Mouse (Mus musculus): ENCODE data around the gene Filip1l. TPM values are rescaled to one million over a fixed set of nuclear protein-coding genes. Genes with fewer than 3 reads are reported as not detected.

Gene Filip1l
- polyA plus RNA-seq, 1 experiment: 12.1 TPM

DNA sequence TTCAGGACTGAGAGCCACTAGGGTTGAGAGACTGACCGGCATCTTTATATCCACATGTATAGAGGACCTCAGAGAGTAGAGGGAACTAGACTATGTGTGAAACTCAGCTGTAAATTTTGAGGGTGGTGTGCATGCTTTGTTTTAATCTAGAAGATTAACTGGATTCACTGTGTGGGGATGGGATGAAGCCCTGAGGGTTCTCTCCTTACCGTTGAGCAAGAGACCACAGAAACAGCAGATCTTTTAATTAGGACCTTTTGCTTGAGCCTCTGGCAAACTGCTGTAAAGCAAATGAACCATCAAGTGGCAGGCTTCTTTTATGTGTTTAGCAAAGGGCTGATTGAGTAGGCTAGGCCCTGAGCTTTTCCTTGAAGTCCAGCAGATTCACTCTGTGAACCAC lies 103.1 kb downstream of the Filip1l start:
- no peaks in the 10 kb centered on the region for H3K79me2 ChIP-seq (ENCODE audit: control insufficient read depth, insufficient read depth)
- no peaks in the 10 kb centered on the region for H3K27me3 ChIP-seq (ENCODE audit: control insufficient read depth, insufficient read depth, insufficient read length)
- TF ChIP-seq MYOD1 (IDR thresholded peaks at IDR 0.05; ENCODE audit: control insufficient read depth in 1 of 3, insufficient read length in 2 of 3, low read depth in 2 of 3) (no peak), TCF12 (IDR thresholded peaks at IDR 0.05; ENCODE audit: insufficient read depth, poor library complexity, severe bottlenecking) (no peak), E2F4 (IDR thresholded peaks at IDR 0.05; ENCODE audit: insufficient read depth) (no peak), POLR2AphosphoS2 (IDR thresholded peaks at IDR 0.05; ENCODE audit: insufficient read length, low read depth) (no peak), TCF3 (IDR thresholded peaks at IDR 0.05; ENCODE audit: insufficient read length, low read depth) (no peak), MYOG (IDR thresholded peaks at IDR 0.05; ENCODE audit: control insufficient read depth in 1 of 3, insufficient read depth in 1 of 3, insufficient read length in 2 of 3, low read depth in 2 of 3) (no peak)
- H3K4me2 ChIP-seq (ENCODE audit: low read depth): no peak overlapping the region
- H3K36me3 ChIP-seq (ENCODE audit: control insufficient read depth, insufficient read depth): no peaks in the 10 kb centered on the region
- no peak overlapping the region for H3K4me3 ChIP-seq
- H3ac ChIP-seq (ENCODE audit: control insufficient read depth, insufficient read length): no peak overlapping the region

DNA sequence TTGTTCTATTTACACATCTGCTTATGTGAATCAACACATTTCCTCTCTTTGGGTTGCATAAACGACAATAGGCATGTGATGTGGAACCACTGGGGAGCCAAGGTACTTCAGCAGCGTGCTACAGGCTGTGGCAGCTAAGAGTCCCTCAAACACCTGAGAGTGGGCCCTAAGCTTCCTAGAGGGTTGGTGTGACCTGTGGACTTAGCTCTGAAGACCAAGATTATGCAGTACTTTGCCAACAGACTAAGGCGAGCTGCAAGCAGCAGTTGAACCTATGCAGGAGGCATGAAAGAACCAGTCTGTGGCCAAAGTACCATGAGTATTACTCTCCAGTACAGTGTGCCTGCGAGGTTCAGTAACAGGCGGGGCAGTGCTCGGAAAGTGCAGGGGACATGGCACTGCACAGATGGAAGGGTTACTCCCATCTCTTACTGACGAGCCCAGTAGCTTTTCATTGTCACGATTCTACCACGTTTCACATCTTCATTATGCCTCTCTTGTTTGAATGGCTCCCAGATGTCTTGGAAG lies 112.6 kb downstream of the Filip1l start:
- H3ac ChIP-seq (ENCODE audit: control insufficient read depth, insufficient read length): no peak overlapping the region
- TF ChIP-seq E2F4 (IDR thresholded peaks at IDR 0.05; ENCODE audit: insufficient read depth) (no peak), MAX (IDR thresholded peaks at IDR 0.05; ENCODE audit: low read depth) (no peak), POLR2AphosphoS2 (IDR thresholded peaks at IDR 0.05; ENCODE audit: insufficient read length, low read depth) (no peak), TCF12 (IDR thresholded peaks at IDR 0.05; ENCODE audit: insufficient read depth, poor library complexity, severe bottlenecking) (no peak), TCF3 (IDR thresholded peaks at IDR 0.05; ENCODE audit: insufficient read length, low read depth) (no peak), MYOD1 (IDR thresholded peaks at IDR 0.05; ENCODE audit: control insufficient read depth in 1 of 3, insufficient read length in 2 of 3, low read depth in 2 of 3) (no peak), CEBPB (IDR thresholded peaks at IDR 0.05; ENCODE audit: insufficient read depth, poor library complexity, severe bottlenecking) (no peak), SRF (IDR thresholded peaks at IDR 0.05; ENCODE audit: control insufficient read depth, insufficient read length, low read depth) (no peak), MYOG (IDR thresholded peaks at IDR 0.05; ENCODE audit: control insufficient read depth in 1 of 3, insufficient read depth in 1 of 3, insufficient read length in 2 of 3, low read depth in 2 of 3) (no peak), REST (IDR thresholded peaks at IDR 0.05; ENCODE audit: insufficient read depth, insufficient read length) (no peak), USF1 (IDR thresholded peaks at IDR 0.05; ENCODE audit: low read depth) (no peak), POLR2A (IDR thresholded peaks at IDR 0.05; ENCODE audit: insufficient read length, low read depth) (no peak)
- no peaks in the 10 kb centered on the region for H3K36me3 ChIP-seq (ENCODE audit: control insufficient read depth, insufficient read depth)
- no peaks in the 10 kb centered on the region for H3K27me3 ChIP-seq (ENCODE audit: control insufficient read depth, insufficient read depth, insufficient read length)
- no peaks in the 10 kb centered on the region for H3K79me2 ChIP-seq (ENCODE audit: control insufficient read depth, insufficient read depth)
- no peak overlapping the region for H3K4me3 ChIP-seq
- H3K4me2 ChIP-seq (ENCODE audit: low read depth): no peak overlapping the region

DNA sequence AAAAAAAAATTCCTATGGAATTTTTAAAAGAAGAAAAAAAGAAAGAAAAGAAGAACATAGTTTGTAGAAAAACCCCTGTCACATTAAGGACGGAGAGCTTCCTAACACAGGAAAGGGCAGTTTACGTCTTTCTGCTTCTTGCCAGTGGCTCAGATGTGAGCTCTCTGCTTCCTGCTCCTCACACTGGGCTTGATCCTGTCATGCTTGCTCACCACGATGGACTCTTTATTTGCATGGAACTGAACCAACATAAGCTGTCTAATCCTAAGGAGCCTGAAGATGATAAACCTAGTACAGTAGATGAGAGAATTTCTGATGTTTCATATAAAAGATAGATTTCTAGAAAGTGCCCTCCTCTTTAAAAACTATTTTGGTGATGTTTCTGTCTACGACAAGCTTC lies 116.4 kb downstream of the Filip1l start:
- Histone ChIP-seq H3K36me3 (ENCODE audit: control insufficient read depth, insufficient read depth) (no peaks in the 10 kb centered on the region), H3K27me3 (ENCODE audit: control insufficient read depth, insufficient read depth, insufficient read length) (no peaks in the 10 kb centered on the region), H3K79me2 (ENCODE audit: control insufficient read depth, insufficient read depth) (no peaks in the 10 kb centered on the region), H3ac (ENCODE audit: control insufficient read depth, insufficient read length) (no peak overlapping the region), H3K4me3 (no peak overlapping the region), H3K4me2 (ENCODE audit: low read depth) (no peak overlapping the region)
- TF ChIP-seq POLR2A (IDR thresholded peaks at IDR 0.05; ENCODE audit: insufficient read length, low read depth) (no peak), TCF3 (IDR thresholded peaks at IDR 0.05; ENCODE audit: insufficient read length, low read depth) (no peak), TCF12 (IDR thresholded peaks at IDR 0.05; ENCODE audit: insufficient read depth, poor library complexity, severe bottlenecking) (no peak), POLR2AphosphoS2 (IDR thresholded peaks at IDR 0.05; ENCODE audit: insufficient read length, low read depth) (no peak), MYOD1 (IDR thresholded peaks at IDR 0.05; ENCODE audit: control insufficient read depth in 1 of 3, insufficient read length in 2 of 3, low read depth in 2 of 3) (no peak), MAX (IDR thresholded peaks at IDR 0.05; ENCODE audit: low read depth) (no peak), MYOG (IDR thresholded peaks at IDR 0.05; ENCODE audit: control insufficient read depth in 1 of 3, insufficient read depth in 1 of 3, insufficient read length in 2 of 3, low read depth in 2 of 3) (no peak), REST (IDR thresholded peaks at IDR 0.05; ENCODE audit: insufficient read depth, insufficient read length) (no peak), CEBPB (IDR thresholded peaks at IDR 0.05; ENCODE audit: insufficient read depth, poor library complexity, severe bottlenecking) (no peak), E2F4 (IDR thresholded peaks at IDR 0.05; ENCODE audit: insufficient read depth) (no peak), USF1 (IDR thresholded peaks at IDR 0.05; ENCODE audit: low read depth) (no peak), SRF (IDR thresholded peaks at IDR 0.05; ENCODE audit: control insufficient read depth, insufficient read length, low read depth) (no peak)

DNA sequence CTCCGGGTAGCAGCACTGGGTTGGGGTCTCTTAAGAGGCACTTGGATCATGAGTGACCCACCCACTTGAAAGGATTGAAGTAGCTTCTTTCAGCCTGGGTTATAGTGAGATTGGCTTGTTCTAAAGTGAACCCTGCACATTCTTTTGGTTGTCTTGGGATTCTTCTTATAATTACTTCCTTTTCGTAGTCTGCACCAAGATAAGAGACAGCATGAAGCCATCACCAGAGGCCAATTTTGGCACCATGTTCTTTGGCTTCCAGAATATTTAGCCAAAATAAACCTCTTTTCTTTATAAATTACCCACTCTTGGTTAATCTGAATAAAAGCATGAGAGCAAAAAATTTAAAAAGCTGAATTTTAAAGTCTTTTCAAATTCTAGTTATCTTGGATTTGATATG lies 117.0 kb downstream of the Filip1l start:
- Histone ChIP-seq H3K4me3 (no peak overlapping the region), H3K27me3 (ENCODE audit: control insufficient read depth, insufficient read depth, insufficient read length) (no peaks in the 10 kb centered on the region), H3K79me2 (ENCODE audit: control insufficient read depth, insufficient read depth) (no peaks in the 10 kb centered on the region), H3K36me3 (ENCODE audit: control insufficient read depth, insufficient read depth) (no peaks in the 10 kb centered on the region), H3K4me2 (ENCODE audit: low read depth) (no peak overlapping the region), H3ac (ENCODE audit: control insufficient read depth, insufficient read length) (no peak overlapping the region)
- TF ChIP-seq E2F4 (IDR thresholded peaks at IDR 0.05; ENCODE audit: insufficient read depth) (no peak), SRF (IDR thresholded peaks at IDR 0.05; ENCODE audit: control insufficient read depth, insufficient read length, low read depth) (no peak), MYOG (IDR thresholded peaks at IDR 0.05; ENCODE audit: control insufficient read depth in 1 of 3, insufficient read depth in 1 of 3, insufficient read length in 2 of 3, low read depth in 2 of 3) (no peak), MYOD1 (IDR thresholded peaks at IDR 0.05; ENCODE audit: control insufficient read depth in 1 of 3, insufficient read length in 2 of 3, low read depth in 2 of 3) (no peak), REST (IDR thresholded peaks at IDR 0.05; ENCODE audit: insufficient read depth, insufficient read length) (no peak), POLR2AphosphoS2 (IDR thresholded peaks at IDR 0.05; ENCODE audit: insufficient read length, low read depth) (no peak), USF1 (IDR thresholded peaks at IDR 0.05; ENCODE audit: low read depth) (no peak), MAX (IDR thresholded peaks at IDR 0.05; ENCODE audit: low read depth) (no peak), CEBPB (IDR thresholded peaks at IDR 0.05; ENCODE audit: insufficient read depth, poor library complexity, severe bottlenecking) (no peak), TCF12 (IDR thresholded peaks at IDR 0.05; ENCODE audit: insufficient read depth, poor library complexity, severe bottlenecking) (no peak), POLR2A (IDR thresholded peaks at IDR 0.05; ENCODE audit: insufficient read length, low read depth) (no peak), TCF3 (IDR thresholded peaks at IDR 0.05; ENCODE audit: insufficient read length, low read depth) (no peak)
